Mouse (Mus musculus): Measurements from ENCODE around the gene Tmem252. TPM values are rescaled to one million over a fixed set of nuclear protein-coding genes. Genes with fewer than 3 reads are reported as not detected.

Tmem252 gene
- 2.2 and 2.7 TPM in 2 replicates for polyA plus RNA-seq (2015; fragmentation: Nextera tagmentation; extraction: Ambion mirVana)

DNA sequence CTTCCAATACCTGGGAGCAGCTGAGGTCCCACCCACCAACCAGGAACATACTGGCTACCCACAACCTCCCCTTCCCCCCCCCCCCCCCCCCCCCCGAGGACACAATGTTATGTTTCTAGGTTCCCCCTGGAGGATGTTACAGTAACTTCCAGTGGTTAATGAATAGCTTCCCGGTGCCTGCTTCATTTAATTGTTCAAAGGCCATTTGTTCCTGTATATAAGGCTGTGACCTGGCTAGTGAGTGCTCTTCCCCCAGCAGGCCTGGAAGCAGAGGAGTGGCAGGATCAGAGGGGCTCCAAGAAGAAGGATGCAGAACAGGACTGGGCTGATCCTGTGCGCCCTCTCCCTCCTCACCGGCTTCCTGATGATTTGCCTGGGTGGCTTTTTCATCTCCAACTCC lies at the start of gene Tmem252:
Tmem252 (plus strand) TSS at position 247 of the 400 bp plus-strand sequence.

Other genes starting within 250 kb of the Tmem252 start
- 51.8 and 55.5 TPM in 2 replicates for gene Fam122a, start 196.7 kb upstream of the Tmem252 start, polyA plus RNA-seq (2015; fragmentation: Nextera tagmentation; extraction: Ambion mirVana)
- 0.32 and 0.33 TPM in 2 replicates for gene Pip5k1b, start 118.1 kb upstream of the Tmem252 start, polyA plus RNA-seq (2015; fragmentation: Nextera tagmentation; extraction: Ambion mirVana)
- 2.5 and 3.4 TPM in 2 replicates for gene Pgm5, start 187.8 kb downstream of the Tmem252 start, polyA plus RNA-seq (2015; fragmentation: Nextera tagmentation; extraction: Ambion mirVana)
- 719 and 910 TPM in 2 replicates for gene Gm10053, start 201.7 kb downstream of the Tmem252 start, polyA plus RNA-seq (2015; fragmentation: Nextera tagmentation; extraction: Ambion mirVana)
- 0.27 and 0.28 TPM in 2 replicates for gene Foxd4, start 227.2 kb downstream of the Tmem252 start, polyA plus RNA-seq (2015; fragmentation: Nextera tagmentation; extraction: Ambion mirVana)

All from skeletal muscle tissue, postnatal 0 days (tissue).